Mouse (Mus musculus) heart, embryonic 14.5 days (tissue): Measurements from ENCODE around the gene Pard3. TPM values are rescaled to one million over a fixed set of nuclear protein-coding genes. Genes with fewer than 3 reads are reported as not detected.

Source experiments
- ATAC-seq: fragments of 200-750 bp; cut with Nextera tagmentation; 2 replicates; pipeline ENCODE4 v1.8.0; 2017; ENCODE audit warnings: low read depth, moderate TSS enrichment; ENCODE audit not compliant: insufficient number of reproducible peaks, insufficient read depth, low FRiP score
- H3K27ac ChIP-seq, 2 experiments: fragments of 200-500 bp in 1 of 2; fragments of 300-500 bp in 1 of 2; sonication (generic) in 1 of 2; replicated peaks in 1 of 2; 2 replicates each; pipeline ENCODE4 v1.5.1; 2012 to 2014; ENCODE audit warnings: low read depth in 2 of 2, low read length in 2 of 2, control low read depth in 1 of 2, mild to moderate bottlenecking in 1 of 2, mixed read lengths in 1 of 2; ENCODE audit not compliant: control insufficient read depth in 1 of 2, insufficient read depth in 1 of 2
- H3K27me3 ChIP-seq: fragments of 300-500 bp; sonication (generic); 2 replicates; pipeline ENCODE4 v1.6.1; 2014; ENCODE audit warnings: mild to moderate bottlenecking, low read length, control low read depth; ENCODE audit not compliant: control insufficient read depth, insufficient read depth
- H3K36me3 ChIP-seq: fragments of 300-500 bp; sonication (generic); 2 replicates; pipeline ENCODE4 v1.6.1; 2014; ENCODE audit warnings: mild to moderate bottlenecking, control low read depth, low read length, mixed read lengths; ENCODE audit not compliant: control insufficient read depth, insufficient read depth
- H3K4me1 ChIP-seq, 2 experiments: fragments of 200-500 bp in 1 of 2; fragments of 300-500 bp in 1 of 2; sonication (generic) in 1 of 2; 2 replicates each; pipeline ENCODE4 v1.6.1; 2012 to 2014; ENCODE audit warnings: low read length in 2 of 2, control low read depth in 1 of 2, mixed read lengths in 1 of 2; ENCODE audit not compliant: control insufficient read depth in 2 of 2, insufficient read depth in 2 of 2
- H3K4me2 ChIP-seq: fragments of 300-500 bp; sonication (generic); 2 replicates; pipeline ENCODE4 v1.6.1; 2014; ENCODE audit warnings: mild to moderate bottlenecking, low read length
- H3K4me3 ChIP-seq, 2 experiments: fragments of 200-500 bp in 1 of 2; fragments of 300-500 bp in 1 of 2; sonication (generic) in 1 of 2; 2 replicates each; pipeline ENCODE4 v1.5.1; 2012 to 2014; ENCODE audit warnings: low read length in 2 of 2, mild to moderate bottlenecking in 2 of 2, control low read depth in 1 of 2, low read depth in 1 of 2, moderate library complexity in 1 of 2; ENCODE audit not compliant: control insufficient read depth in 1 of 2, insufficient read depth in 1 of 2
- H3K9ac ChIP-seq: fragments of 300-500 bp; sonication (generic); 2 replicates; pipeline ENCODE4 v1.6.1; 2014; ENCODE audit warnings: mild to moderate bottlenecking, low read length
- H3K9me3 ChIP-seq: fragments of 300-500 bp; sonication (generic); 2 replicates; pipeline ENCODE4 v1.6.1; 2016; ENCODE audit warnings: low read length, control low read depth; ENCODE audit not compliant: control insufficient read depth
- WGBS: fragments of 180-500 bp; shearing (Covaris S2); extraction: QIAGEN DNeasy Blood & Tissue Kit; methylation state at CpG from one replicate; pipeline ENCODE4 v1.1.7; 2014; 5-methylcytosine and 5-hydroxymethylcytosine counted together
- polyA plus RNA-seq: library from polyadenylated mRNA; unstranded; fragments of >200 nt; fragmentation: Nextera tagmentation; extraction: Ambion mirVana; gene quantifications from 2 replicates; pipeline ENCODE4 v1.2.1, GENCODE M21; 2014

The Pard3 gene
- polyA plus RNA-seq, 1 experiment from 2014 or later: 21.2 TPM

DNA sequence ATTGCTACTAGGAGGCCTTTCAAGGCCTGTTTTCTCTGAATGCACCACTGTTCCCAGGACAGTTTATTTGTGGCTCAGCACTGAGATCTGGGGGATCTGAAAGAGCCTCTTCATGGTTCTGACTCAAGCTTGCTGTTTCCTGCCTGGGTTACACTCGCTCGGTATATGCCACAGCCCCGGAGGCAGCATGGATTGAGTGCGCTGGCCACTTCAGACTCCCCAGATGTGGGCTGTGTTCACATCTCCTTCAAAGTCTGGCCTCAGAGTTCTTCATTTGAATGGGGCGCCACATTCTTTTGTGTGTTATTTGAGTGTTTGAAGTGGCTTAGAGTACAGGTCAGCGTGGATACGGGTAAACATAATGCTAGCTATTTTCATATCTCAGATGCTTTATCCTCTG is 190.9 kb downstream of the Pard3 start:
- Histone ChIP-seq H3K4me3 (no peak overlapping the region), H3K4me2 (no peak overlapping the region), H3K9ac (no peak overlapping the region), H3K4me1 (peaks cover 6 to 23% of the 10 kb centered on the region in 2 experiments), H3K27me3 (no peaks in the 10 kb centered on the region), H3K27ac (no peak overlapping the region), H3K9me3 (no peaks in the 10 kb centered on the region), H3K36me3 (no peaks in the 10 kb centered on the region)
- no peak for ATAC-seq
- 44% methylated on average over 7 of the region's 7 CpGs for WGBS

DNA sequence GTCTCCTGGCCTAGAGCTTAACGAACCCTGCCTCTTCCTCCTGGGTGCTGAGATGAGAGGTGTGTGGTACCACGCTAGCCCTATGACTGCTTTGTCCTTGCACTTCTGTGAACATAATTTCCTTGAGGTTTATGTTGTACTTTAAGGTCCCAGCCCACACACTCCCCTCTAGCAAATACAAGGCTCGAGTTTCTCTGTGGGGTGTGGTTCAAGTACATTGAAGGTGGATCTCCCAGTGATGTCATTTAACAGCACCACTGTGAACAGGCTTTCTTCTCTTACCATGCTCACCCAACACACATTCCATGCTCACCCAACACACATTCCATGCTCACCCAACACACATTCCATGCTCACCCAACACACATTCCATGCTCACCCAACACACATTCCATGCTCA is 193.4 kb downstream of the Pard3 start:
- Histone ChIP-seq H3K4me1 (peaks cover 6 to 23% of the 10 kb centered on the region in 2 experiments), H3K4me2 (no peak overlapping the region), H3K9ac (no peak overlapping the region), H3K27ac (no peak overlapping the region), H3K9me3 (0 out of 2 replicates have a peak, but pooled peaks cover 3% of the 10 kb centered on the region), H3K4me3 (no peak overlapping the region), H3K36me3 (no peaks in the 10 kb centered on the region), H3K27me3 (no peaks in the 10 kb centered on the region)
- 89% methylated on average over 3 of the region's 3 CpGs for WGBS
- no peak for ATAC-seq

- Histone ChIP-seq H3K4me2 (no peak overlapping the region), H3K27me3 (no peaks in the 10 kb centered on the region), H3K27ac (no peak overlapping the region), H3K4me1 (peaks cover 0 to 16% of the 10 kb centered on the region in 2 experiments; a peak in 2 of 4 replicates), H3K4me3 (no peak overlapping the region), H3K36me3 (no peaks in the 10 kb centered on the region), H3K9ac (no peak overlapping the region), H3K9me3 (0 out of 2 replicates have a peak, but pooled peaks cover 3% of the 10 kb centered on the region)
- no peak for ATAC-seq
- WGBS: 87% methylated on average over 6 of the region's 6 CpGs
These were observed 197.4 kb downstream of the Pard3 start for GRCm38 (mm10) chr8:127261051-127261450.

DNA sequence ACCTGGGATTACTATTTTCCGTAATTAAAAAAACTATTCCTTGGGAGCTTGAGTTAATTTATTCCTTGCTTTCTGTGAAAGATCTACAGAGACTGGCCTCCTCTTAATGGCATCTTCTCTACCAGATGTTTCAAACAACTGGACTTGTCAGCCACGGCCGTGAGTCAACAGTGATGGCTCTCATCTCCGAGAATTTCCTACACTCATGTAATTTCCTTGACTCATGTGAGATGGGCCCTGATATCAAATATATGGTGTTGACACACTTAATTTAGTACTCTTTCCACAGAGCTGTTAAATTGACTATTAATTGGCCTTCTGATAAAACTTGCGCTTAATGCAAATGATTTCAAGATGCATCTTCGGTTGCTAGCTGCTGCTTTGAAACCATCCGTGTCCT is 198.3 kb downstream of the Pard3 start:
- WGBS: 79% methylated on average over 7 of the region's 7 CpGs

DNA sequence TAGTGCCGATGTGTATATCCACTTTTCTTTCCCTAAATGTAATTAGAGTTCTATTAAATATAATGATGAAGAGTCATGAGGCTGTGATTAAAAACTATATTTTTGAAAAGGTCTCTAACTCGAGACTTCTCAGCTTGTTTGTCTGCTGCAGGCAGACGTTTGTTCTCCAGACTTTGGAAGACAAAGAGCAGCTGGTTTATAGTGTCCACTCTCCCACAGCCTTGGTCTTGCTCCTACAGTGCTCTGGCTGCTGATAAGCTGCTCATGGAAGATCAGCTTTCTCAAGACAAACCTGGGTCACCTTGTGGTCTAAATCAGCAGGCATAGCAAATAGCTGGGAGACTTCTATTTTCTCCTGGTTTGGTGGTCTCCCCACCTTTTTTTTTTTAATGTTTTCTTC is 198.7 kb downstream of the Pard3 start:
- 57% methylated on average over 3 of the region's 3 CpGs for WGBS
- Histone ChIP-seq H3K27me3 (no peaks in the 10 kb centered on the region), H3K9ac (no peak overlapping the region), H3K9me3 (0 out of 2 replicates have a peak, but pooled peaks cover 3% of the 10 kb centered on the region), H3K4me1 (peaks cover 0 to 16% of the 10 kb centered on the region in 2 experiments; a peak in 2 of 4 replicates), H3K27ac (no peak overlapping the region), H3K4me3 (no peak overlapping the region), H3K36me3 (no peaks in the 10 kb centered on the region), H3K4me2 (no peak overlapping the region)
- ATAC-seq: no peak

More for the DNA sequence above, 198.3 kb downstream of the Pard3 start:
- Histone ChIP-seq H3K4me3 (no peak overlapping the region), H3K9me3 (0 out of 2 replicates have a peak, but pooled peaks cover 3% of the 10 kb centered on the region), H3K27ac (no peak overlapping the region), H3K27me3 (no peaks in the 10 kb centered on the region), H3K36me3 (no peaks in the 10 kb centered on the region), H3K9ac (no peak overlapping the region), H3K4me1 (peaks cover 0 to 16% of the 10 kb centered on the region in 2 experiments; a peak in 2 of 4 replicates), H3K4me2 (no peak overlapping the region)
- no peak for ATAC-seq

DNA sequence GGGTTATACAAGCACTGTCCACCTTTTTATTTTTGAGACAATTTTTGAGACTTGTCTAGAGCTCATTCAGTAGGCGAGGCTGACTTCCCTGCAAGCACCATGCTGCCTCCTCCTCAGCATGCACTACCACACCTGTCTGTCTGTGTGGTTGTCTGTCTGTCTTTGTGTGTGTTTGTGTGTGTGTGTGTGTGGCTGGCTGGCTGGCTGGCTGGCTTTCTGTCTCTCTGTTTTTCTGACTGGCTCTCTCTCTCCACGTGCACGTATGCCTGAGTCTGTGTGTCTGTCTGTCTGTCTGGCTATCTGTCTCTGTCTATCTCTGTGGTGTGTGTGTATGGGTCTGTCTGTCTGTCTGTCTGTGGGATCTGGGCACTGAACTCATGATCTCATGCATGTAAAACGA is 199.2 kb downstream of the Pard3 start:
- WGBS: 77% methylated on average over 4 of the region's 4 CpGs
- Histone ChIP-seq H3K4me1 (peaks cover 0 to 16% of the 10 kb centered on the region in 2 experiments; a peak in 2 of 4 replicates), H3K4me2 (no peak overlapping the region), H3K4me3 (no peak overlapping the region), H3K36me3 (no peaks in the 10 kb centered on the region), H3K27me3 (no peaks in the 10 kb centered on the region), H3K9me3 (0 out of 2 replicates have a peak, but pooled peaks cover 3% of the 10 kb centered on the region), H3K9ac (no peak overlapping the region), H3K27ac (no peak overlapping the region)
- ATAC-seq: no peak

DNA sequence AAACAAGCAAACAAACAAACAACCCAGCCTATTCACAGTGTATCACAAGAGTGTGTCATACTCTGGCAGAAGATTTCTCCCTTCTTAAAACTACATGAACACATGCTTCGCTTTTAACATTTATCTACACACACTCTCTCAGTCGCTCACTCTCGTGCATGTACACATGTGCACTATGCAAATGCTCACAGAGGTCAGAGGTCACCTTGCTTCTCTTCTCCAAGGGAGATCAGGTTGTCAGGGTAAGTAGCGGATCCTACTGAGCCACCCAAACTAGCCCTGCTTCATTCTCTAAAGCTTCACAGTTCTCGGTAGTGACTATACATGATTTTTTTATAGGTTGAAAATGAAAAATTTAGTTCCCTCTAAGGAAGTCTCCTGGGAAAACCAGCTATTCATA is 199.8 kb downstream of the Pard3 start:
- ATAC-seq: no peak
- WGBS: 77% methylated on average over 5 of the region's 5 CpGs

More for the DNA sequence above, 199.8 kb downstream of the Pard3 start:
- Histone ChIP-seq H3K27ac (no peak overlapping the region), H3K36me3 (no peaks in the 10 kb centered on the region), H3K9ac (no peak overlapping the region), H3K4me1 (peaks cover 0 to 14% of the 10 kb centered on the region in 2 experiments; a peak in 2 of 4 replicates), H3K4me3 (no peak overlapping the region), H3K27me3 (no peaks in the 10 kb centered on the region), H3K4me2 (no peak overlapping the region), H3K9me3 (0 out of 2 replicates have a peak, but pooled peaks cover 3% of the 10 kb centered on the region)
